Mouse (Mus musculus): Measurements from ENCODE around the gene Ccdc160.

Ccdc160 gene

DNA sequence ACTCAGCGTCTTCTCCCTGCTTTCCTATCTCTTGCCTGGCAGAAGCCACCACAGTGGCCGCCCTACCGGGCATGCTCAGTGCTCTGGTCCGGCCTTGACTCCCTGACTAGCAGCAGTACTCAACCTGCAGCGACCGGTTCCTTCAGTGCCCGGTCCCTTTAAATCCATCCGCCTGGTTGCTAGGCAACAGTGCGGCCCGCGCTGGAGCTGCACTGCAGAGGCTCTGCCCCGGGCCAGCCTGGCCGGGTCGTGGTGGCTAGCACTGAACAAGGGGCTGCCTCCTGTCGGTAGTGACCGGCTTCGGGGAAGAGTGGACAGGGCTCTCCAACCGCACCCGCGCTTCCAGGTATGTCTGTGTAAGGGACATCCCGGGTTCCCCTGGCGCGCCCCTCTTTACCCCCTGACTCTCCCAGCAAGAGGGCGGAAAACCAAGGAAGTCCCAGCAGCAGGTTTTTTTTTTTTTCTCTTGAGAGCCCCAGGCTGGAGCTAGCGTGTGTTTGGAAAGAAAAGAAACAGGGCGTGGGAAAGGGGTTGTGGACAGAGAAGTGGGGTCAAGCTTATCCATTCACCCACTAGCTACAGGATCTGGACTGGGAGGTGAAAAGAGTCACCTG is at the start of gene Ccdc160:
TSS of gene Ccdc160 (plus strand) at position 221 of the 614 bp plus-strand sequence.
- peak; percentile 33 for DNase-seq (ENCODE audit: extremely low spot score, low read depth, low spot score)

DNA sequence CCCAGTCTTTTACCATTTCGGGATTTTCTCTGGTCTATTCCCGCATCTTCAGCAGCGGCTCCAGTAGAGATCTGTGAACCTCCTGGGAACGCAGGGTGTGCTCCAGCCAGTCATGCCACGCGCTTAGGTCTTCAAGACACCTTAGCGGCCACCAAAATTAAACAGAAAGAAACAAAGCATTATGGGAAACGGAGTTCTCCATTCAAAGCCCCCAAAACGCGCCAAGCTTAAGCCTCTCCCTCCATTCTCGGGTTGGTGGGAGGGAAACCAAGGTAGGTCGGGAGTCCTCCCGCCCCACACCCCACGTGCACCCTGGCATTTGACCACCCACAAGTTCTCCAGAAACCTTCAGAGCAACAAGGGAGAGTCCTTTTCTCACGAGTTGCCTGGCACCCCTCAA is 47.2 kb upstream of the Ccdc160 start:
- no peak for DNase-seq (ENCODE audit: extremely low spot score, low read depth, low spot score)

- DNase-seq (ENCODE audit: extremely low spot score, low read depth, low spot score), result no peak
Observed at GRCm38 (mm10) chrX:52744201-52745051, 46.6 kb upstream of the Ccdc160 start.

DNA sequence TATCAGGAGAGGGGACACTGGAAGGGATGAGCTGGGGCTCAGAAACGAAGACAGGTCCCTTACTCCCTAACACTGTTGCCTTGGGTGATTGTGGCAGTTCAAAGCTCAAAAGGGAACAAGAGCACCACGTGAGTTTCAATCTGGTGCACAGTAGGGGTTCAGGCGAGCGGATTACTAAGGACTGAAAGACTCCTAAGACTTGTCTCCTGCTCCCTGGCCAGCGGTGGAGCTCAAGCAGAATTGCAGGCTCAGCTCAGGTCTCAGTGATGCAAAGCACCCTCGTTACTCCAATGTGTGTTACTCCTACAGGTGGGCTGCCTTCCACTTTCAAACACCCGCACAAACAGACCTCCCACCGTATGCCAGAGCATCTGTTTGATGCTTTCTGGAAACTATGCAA is 45.5 kb upstream of the Ccdc160 start:
- DNase-seq (ENCODE audit: extremely low spot score, low read depth, low spot score), result no peak

GRCm38 (mm10) chrX:52745917-52746316 is 45.1 kb upstream of the Ccdc160 start:
- no peak for DNase-seq (ENCODE audit: extremely low spot score, low read depth, low spot score)

- no peak for DNase-seq (ENCODE audit: extremely low spot score, low read depth, low spot score)
Observed at GRCm38 (mm10) chrX:52746849-52747248, 44.2 kb upstream of the Ccdc160 start.

DNA sequence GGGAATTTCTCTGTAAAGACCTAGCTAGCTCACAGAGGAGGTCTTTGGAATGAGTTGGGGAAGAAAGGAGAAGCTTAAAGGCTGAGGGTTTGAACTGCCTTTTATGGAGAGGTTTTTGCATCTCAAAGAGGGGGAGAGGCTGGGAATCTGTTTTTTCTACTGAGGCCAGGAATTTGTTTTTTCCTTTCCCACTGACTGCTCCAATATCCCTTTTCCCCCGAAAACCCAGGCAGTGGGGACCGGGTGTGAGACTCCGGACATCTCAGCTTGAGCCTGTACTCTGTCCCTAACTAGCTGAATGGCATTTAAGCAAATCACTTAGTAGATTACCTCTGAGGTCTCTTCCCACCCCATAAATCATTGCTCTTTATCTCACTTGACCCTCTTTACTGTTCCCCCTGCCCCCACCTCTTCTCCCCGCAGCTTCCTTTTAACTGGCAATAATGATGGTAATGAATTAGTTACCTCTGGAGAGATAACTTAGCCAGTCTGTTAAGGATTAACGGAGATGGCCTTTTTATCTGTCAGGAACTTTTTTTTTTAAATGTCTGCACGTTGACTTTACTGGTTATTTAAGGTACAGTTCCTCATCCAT is 37.4 kb upstream of the Ccdc160 start:
- no peak for DNase-seq (ENCODE audit: extremely low spot score, low read depth, low spot score)

GRCm38 (mm10) chrX:52757164-52757563 is 33.8 kb upstream of the Ccdc160 start:
- DNase-seq (ENCODE audit: extremely low spot score, low read depth, low spot score), result no peak

- no peak for DNase-seq (ENCODE audit: extremely low spot score, low read depth, low spot score)
Observed at GRCm38 (mm10) chrX:52759232-52759631, 31.8 kb upstream of the Ccdc160 start.

GRCm38 (mm10) chrX:52760191-52760945 is 30.6 kb upstream of the Ccdc160 start:
- no peak for DNase-seq (ENCODE audit: extremely low spot score, low read depth, low spot score)

DNA sequence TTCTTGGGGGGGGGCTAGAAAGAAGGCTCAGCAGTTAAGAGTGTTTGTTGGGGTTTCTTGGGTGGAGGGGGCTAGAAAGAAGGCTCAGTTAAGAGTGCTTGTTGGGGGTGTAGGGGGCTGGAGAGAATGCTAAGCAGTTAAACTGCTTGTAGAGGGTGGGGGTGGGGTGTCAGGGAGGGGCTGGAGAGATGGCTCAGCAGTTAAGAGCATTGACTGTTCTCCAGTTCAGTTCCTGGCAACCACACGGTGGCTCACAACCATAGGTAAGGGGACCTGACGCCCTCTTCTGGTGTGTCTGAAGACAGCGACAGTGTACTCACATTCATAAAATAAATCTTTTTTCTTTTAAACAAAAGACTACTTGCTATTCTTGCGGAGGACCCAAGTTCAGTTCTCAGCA is 28.8 kb upstream of the Ccdc160 start:
- no peak for DNase-seq (ENCODE audit: extremely low spot score, low read depth, low spot score)

DNA sequence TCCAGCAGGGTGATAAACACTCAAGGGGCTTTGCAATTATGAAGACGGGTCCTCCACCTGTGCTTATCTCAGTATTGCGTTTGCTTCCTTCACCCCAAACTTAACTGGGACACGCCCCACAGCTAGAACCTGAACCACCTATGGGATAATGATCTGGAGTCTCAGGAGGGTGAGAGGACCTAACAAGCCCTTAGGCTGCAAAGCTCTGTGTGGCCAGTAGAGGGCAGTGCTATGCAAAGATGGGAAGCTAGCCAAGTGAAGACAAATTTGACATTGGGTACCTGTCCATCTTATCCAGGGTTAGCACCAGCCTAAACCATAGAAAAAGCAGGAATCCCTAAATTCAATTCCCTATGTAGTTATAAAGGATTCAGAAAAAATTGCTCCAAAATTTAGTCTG is 15.0 kb upstream of the Ccdc160 start:
- DNase-seq (ENCODE audit: extremely low spot score, low read depth, low spot score), result no peak

- DNase-seq (ENCODE audit: extremely low spot score, low read depth, low spot score), result no peak
Observed at GRCm38 (mm10) chrX:52777671-52778070, 13.3 kb upstream of the Ccdc160 start.

- no peak for DNase-seq (ENCODE audit: extremely low spot score, low read depth, low spot score)
Observed at GRCm38 (mm10) chrX:52783898-52784297, 7.1 kb upstream of the Ccdc160 start.

DNA sequence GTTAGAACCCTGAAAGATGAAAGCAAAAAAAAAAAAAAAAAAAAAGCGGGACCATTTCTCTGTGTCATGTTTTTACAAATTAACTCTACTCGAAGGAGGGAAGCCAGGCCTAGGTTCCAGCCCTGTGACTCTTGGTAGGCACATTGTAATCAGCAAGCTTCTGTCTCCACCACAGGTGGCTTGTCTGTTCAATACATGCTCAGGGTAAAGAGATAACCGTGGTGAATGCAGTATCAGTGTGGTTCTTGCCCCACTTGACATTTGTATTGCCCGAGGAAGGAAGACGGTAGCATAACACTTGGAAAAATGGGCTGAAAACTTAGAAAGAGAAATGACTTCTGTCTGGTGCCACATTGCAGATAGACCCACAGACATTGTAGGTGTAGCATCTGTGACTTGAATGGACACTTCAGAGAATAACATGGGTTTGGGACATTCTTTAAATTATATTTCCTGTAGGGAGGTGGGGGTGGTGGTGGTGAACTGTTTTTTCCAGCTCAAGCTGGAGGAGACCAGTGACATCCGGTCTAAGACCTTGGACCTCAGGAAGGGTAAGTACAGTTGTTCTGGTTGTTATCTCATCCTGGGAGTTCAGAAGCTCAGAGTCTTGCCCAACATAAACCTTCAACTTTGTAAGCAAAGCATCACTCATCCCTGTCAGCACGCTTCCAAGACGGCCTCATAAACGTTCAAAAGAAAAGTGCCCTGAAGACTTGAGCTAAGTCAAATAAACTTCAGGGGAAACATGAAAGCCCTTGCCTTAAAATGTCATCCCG is 1.1 kb downstream of the Ccdc160 start:
- no peak for DNase-seq (ENCODE audit: extremely low spot score, low read depth, low spot score)

- DNase-seq (ENCODE audit: extremely low spot score, low read depth, low spot score), result no peak
Observed at GRCm38 (mm10) chrX:52792861-52793260, 1.9 kb downstream of the Ccdc160 start.

DNA sequence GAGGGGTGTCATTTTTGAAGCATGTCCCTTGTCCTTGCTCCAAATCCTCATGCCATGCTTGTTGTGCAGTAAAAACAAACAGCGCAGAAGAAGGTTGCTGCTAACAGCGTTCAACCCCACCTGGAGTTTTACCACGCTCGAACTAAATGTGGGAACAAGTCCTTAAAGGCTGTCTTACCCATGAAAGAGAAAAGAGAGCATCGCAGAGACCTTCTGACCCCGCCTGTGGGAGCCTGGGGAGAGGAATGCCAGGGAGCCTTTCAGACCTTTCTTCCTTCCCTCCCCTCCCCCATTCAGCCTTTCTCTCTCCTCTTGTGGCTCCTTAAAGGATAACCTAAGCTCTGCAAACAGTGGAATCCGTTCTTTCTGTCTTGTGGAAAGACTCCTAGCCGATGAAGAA is 4.8 kb downstream of the Ccdc160 start:
- no peak for DNase-seq (ENCODE audit: extremely low spot score, low read depth, low spot score)

DNA sequence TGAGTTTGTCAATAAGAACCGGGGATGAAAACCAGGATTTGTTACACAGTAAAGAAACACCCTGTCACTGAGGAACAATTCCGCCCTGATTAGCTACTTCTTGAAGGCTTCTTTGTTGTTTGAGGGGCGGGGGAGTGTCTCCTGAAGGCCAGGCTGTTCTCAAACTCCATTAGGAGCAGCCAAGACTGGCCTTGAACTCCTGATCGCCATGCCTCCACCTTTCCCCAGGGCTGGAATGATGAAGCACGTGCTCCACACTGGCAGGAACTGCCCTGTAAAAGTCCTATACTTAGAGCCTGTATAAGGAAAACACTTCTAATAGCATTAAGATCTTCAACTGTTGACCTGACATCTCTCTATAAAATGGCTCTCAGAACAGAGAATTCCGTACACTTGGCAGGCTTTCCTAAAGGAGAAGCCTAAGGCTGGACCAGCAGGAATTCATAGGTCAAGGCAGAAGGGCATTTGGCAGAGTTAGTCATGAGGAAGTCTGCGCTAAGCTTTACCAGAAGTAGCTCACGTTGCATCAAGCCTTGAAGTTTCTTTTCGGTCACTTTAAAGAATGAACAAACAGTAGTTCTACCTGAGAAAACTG is 6.1 kb downstream of the Ccdc160 start:
- DNase-seq (ENCODE audit: extremely low spot score, low read depth, low spot score), result no peak

- DNase-seq (ENCODE audit: extremely low spot score, low read depth, low spot score), result no peak
Observed at GRCm38 (mm10) chrX:52798255-52798654, 7.3 kb downstream of the Ccdc160 start.

DNA sequence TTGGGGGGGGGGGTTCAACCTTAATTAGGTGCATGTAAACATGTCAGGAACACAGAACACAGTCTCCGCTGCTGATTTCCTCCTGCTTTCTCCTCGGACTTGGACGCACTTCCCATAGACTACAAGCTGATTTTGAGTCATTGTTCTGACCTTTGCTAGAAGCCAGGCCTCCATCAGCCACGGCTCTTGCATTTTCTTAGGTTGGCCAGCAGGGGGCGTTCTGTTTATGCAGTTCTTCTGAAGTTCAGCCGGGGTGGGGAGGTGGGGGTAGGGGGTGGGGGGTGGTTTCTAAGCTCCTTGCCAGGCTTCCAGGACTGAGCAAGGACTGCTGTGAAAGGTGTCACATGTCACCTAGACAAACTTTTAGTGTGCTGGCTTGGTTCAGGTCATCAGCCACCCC is 8.6 kb downstream of the Ccdc160 start:
- DNase-seq (ENCODE audit: extremely low spot score, low read depth, low spot score), result no peak
